Mouse (Mus musculus): Measurements from ENCODE around the gene Mfsd14a. TPM values are rescaled to one million over a fixed set of nuclear protein-coding genes. Genes with fewer than 3 reads are reported as not detected.
"Not testable (repeated sequence)": the region's sequence is repeated elsewhere in the genome, so short reads cannot be mapped to it uniquely, and the experiment has no call there.

Mfsd14a gene
- polyA plus RNA-seq, 1 experiment from 2014 or later: 80.8 TPM

DNA sequence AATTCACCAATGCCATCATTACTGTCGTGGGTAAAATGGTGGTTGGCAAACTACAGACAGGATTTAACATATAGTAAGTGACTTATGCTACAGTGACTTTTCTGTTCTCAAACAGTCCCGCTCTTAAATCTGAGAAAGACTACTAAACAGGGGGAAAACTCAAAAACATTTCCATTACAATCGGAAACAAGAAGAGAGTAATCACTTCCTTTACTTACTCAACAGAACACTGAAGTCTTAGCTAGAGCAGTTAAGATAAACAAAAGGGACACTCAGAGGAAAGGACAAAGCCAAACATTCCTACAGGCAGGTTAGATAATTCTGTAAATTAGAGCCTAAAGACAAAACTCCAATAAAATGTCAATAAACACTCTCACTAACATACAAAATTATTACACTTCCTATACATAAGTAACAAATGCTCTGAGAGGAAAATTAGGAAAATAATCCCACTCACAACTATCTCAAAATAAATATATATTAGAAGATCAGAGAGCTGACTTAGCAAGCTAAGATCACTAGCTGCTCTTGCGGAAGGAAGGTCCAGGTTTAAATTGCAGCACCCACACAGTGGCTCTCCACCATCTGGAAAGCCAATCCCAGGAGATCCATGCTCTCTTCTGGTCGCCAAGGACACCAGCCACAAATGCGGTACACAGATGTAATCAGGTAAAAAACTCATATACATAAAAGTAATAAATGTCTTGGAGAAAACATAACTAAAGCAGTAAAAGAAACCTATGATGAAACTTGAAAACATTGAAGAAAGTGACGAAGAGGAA is 6.1 kb downstream of the Mfsd14a start:
- Histone ChIP-seq H3K9me3 (replicated peaks; ENCODE audit: control insufficient read depth, low read length) (no peaks in the 10 kb centered on the region), H3K27me3 (replicated peaks; ENCODE audit: control insufficient read depth, insufficient read depth, low read length) (no peaks in the 10 kb centered on the region), H3K4me1 (ENCODE audit: control insufficient read depth, insufficient read depth, low read length) (peaks cover 22% of the 10 kb centered on the region), H3K9ac (ENCODE audit: low read length) (no peak overlapping the region), H3K27ac (ENCODE audit: low read depth, low read length) (no peak overlapping the region), H3K36me3 (ENCODE audit: control insufficient read depth, insufficient read depth, low read length) (no peaks in the 10 kb centered on the region), H3K4me3 (ENCODE audit: low read depth, low read length) (no peak overlapping the region), H3K4me2 (ENCODE audit: low read length) (no peak overlapping the region)
- ATAC-seq (no peak), DNase-seq (ENCODE audit: low spot score) (no peak)
- 86% methylated on average over 7 of the region's 7 CpGs for WGBS

GRCm38 (mm10) chr3:116654051-116654450 is 8.4 kb downstream of the Mfsd14a start:
- not testable (repeated sequence) for H3K4me3 ChIP-seq (ENCODE audit: low read depth, low read length); H3K4me2 ChIP-seq (ENCODE audit: low read length); ATAC-seq; H3K27me3 ChIP-seq (replicated peaks; ENCODE audit: control insufficient read depth, insufficient read depth, low read length); DNase-seq (ENCODE audit: low spot score); H3K9ac ChIP-seq (ENCODE audit: low read length); H3K27ac ChIP-seq (ENCODE audit: low read depth, low read length); H3K36me3 ChIP-seq (ENCODE audit: control insufficient read depth, insufficient read depth, low read length); H3K4me1 ChIP-seq (ENCODE audit: control insufficient read depth, insufficient read depth, low read length); H3K9me3 ChIP-seq (replicated peaks; ENCODE audit: control insufficient read depth, low read length)
- WGBS: 95% methylated on average over 10 of the region's 11 CpGs

DNA sequence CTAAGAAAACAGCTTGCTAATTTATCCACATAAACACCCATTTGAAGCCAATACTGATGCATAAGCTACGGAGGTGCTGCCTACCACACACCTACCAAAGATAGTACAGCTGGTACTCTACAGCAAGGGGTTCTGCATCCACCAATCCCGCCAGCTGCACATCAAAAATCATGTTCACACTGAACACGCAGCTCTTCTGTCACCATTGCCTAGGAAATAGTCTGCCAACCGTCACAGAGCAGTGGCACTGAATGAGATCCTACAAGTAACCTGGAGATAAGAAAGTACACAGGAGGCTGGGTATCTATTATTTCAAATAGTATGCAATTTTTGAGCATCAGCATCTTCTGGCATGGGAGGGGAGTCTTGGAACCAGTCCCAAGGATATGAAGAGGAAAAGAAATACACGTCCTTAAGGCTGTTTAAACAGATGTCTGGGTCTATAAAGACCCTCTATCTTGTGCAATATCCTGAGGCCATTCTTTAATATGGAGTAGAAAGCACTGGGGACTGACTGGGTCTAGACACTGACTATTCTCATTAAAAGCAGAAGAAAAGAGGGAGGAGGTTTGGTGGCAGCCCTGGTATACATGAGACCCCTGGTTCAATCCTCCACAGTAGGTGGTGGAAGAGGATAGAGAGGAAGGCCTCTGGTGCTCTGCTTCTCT is 9.1 kb downstream of the Mfsd14a start:
- ATAC-seq: no peak
- Histone ChIP-seq H3K9ac (ENCODE audit: low read length) (no peak overlapping the region), H3K4me3 (ENCODE audit: low read depth, low read length) (no peak overlapping the region), H3K9me3 (replicated peaks; ENCODE audit: control insufficient read depth, low read length) (no peaks in the 10 kb centered on the region), H3K36me3 (ENCODE audit: control insufficient read depth, insufficient read depth, low read length) (peaks cover 3% of the 10 kb centered on the region; the same call in 1 of the 2 replicates), H3K4me1 (ENCODE audit: control insufficient read depth, insufficient read depth, low read length) (peaks cover 5% of the 10 kb centered on the region; the same call in 1 of the 2 replicates), H3K4me2 (ENCODE audit: low read length) (no peak overlapping the region), H3K27ac (ENCODE audit: low read depth, low read length) (no peak overlapping the region), H3K27me3 (replicated peaks; ENCODE audit: control insufficient read depth, insufficient read depth, low read length) (no peaks in the 10 kb centered on the region)
- 69% methylated on average over 5 of the region's 5 CpGs for whole genome bisulfite sequencing
- no peak for DNase-seq (ENCODE audit: low spot score)

DNA sequence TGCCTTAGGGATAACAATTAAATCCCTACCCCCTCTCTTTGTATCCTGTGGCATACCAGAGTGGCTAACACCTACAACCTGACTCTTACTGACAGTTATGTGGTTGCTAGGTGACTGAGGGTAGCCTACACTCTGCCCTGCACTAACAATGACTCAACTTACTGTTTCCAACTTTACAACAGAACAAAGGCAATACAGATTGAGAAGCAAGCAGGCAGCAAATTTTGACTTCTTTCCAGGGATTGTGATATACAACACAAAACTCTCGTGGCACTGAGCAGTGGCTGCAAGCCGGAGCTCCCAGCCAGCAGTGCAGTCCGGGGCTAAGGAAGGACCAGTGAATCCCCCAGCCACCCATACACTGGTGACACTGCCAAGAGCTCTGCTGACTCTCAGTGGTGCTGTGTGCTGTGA is 10.4 kb downstream of the Mfsd14a start:
- peaks cover 7% of the 10 kb centered on the region for H3K36me3 ChIP-seq (ENCODE audit: control insufficient read depth, insufficient read depth, low read length)
- DNase-seq (ENCODE audit: low spot score) (peak; percentile 23), ATAC-seq (peak; percentile 58)
- no peak overlapping the region for H3K9ac ChIP-seq (ENCODE audit: low read length)
- H3K4me2 ChIP-seq (ENCODE audit: low read length): no peak overlapping the region
- 57% methylated on average over 3 of the region's 3 CpGs for WGBS
- peaks cover 5% of the 10 kb centered on the region; the same call in 1 of the 2 replicates for H3K4me1 ChIP-seq (ENCODE audit: control insufficient read depth, insufficient read depth, low read length)
- H3K9me3 ChIP-seq (replicated peaks; ENCODE audit: control insufficient read depth, low read length): no peaks in the 10 kb centered on the region
- H3K4me3 ChIP-seq (ENCODE audit: low read depth, low read length): no peak overlapping the region
- no peaks in the 10 kb centered on the region for H3K27me3 ChIP-seq (replicated peaks; ENCODE audit: control insufficient read depth, insufficient read depth, low read length)
- H3K27ac ChIP-seq (ENCODE audit: low read depth, low read length): no peak overlapping the region

- no peak for ATAC-seq
- Histone ChIP-seq H3K4me1 (ENCODE audit: control insufficient read depth, insufficient read depth, low read length) (peaks cover 5% of the 10 kb centered on the region; the same call in 1 of the 2 replicates), H3K4me3 (ENCODE audit: low read depth, low read length) (no peak overlapping the region), H3K27ac (ENCODE audit: low read depth, low read length) (no peak overlapping the region), H3K27me3 (replicated peaks; ENCODE audit: control insufficient read depth, insufficient read depth, low read length) (no peaks in the 10 kb centered on the region), H3K36me3 (ENCODE audit: control insufficient read depth, insufficient read depth, low read length) (peaks cover 18% of the 10 kb centered on the region), H3K4me2 (ENCODE audit: low read length) (no peak overlapping the region), H3K9me3 (replicated peaks; ENCODE audit: control insufficient read depth, low read length) (no peaks in the 10 kb centered on the region), H3K9ac (ENCODE audit: low read length) (no peak overlapping the region)
- no peak for DNase-seq (ENCODE audit: low spot score)
- WGBS: 96% methylated on average over 9 of the region's 9 CpGs
Measured at GRCm38 (mm10) chr3:116650698-116651097, 11.8 kb downstream of the Mfsd14a start.

DNA sequence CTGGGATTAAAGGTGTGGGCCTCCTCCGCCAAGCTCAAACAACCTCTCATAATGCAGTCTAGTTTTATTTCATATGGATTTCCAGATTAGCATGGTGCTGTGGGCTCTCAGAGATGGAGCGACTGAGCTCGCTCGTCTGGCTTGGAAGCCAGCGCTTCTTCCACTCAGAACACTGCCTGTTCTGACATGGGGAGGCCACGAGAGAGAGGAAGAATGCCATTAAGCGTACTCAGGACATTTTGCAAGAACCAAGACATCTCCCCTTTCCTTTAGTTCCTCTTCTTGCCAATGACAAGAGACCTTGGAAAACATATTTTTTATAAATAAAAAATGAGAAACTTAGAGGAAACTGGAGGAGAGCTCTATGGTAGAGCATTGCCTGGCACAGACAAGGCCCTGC is 13.7 kb downstream of the Mfsd14a start:
- ATAC-seq: no peak
- 96% methylated on average over 7 of the region's 7 CpGs for WGBS

DNA sequence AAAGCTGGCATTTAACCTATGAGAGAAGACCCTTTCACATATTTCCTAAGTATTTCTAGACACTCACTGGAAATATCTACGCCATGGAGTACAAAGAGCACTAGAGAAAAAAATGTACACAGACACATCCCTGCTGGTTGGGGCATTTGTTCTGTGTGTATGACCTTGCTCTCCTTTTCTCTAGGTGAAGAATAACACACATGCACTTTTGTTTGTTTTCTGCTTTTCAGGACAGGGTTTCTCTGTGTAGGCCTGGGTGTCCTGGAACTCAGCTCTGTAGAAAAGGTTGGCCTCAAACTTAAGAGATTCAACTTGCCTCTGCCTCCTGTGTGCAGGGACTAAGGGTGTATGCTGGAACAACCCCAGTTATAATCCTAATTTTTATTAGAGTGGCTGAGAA is 16.1 kb downstream of the Mfsd14a start:
- Histone ChIP-seq H3K27ac (ENCODE audit: low read depth, low read length) (no peak overlapping the region), H3K9ac (ENCODE audit: low read length) (no peak overlapping the region), H3K27me3 (replicated peaks; ENCODE audit: control insufficient read depth, insufficient read depth, low read length) (no peaks in the 10 kb centered on the region), H3K4me3 (ENCODE audit: low read depth, low read length) (no peak overlapping the region), H3K4me1 (ENCODE audit: control insufficient read depth, insufficient read depth, low read length) (no peaks in the 10 kb centered on the region), H3K36me3 (ENCODE audit: control insufficient read depth, insufficient read depth, low read length) (peaks cover 54% of the 10 kb centered on the region), H3K9me3 (replicated peaks; ENCODE audit: control insufficient read depth, low read length) (no peaks in the 10 kb centered on the region), H3K4me2 (ENCODE audit: low read length) (no peak overlapping the region)
- WGBS: 96% methylated on average over 1 of the region's 1 CpGs
- DNase-seq (ENCODE audit: low spot score) (no peak), ATAC-seq (no peak)

More for the DNA sequence above, 13.7 kb downstream of the Mfsd14a start:
- H3K27me3 ChIP-seq (replicated peaks; ENCODE audit: control insufficient read depth, insufficient read depth, low read length): no peaks in the 10 kb centered on the region
- H3K36me3 ChIP-seq (ENCODE audit: control insufficient read depth, insufficient read depth, low read length): peaks cover 34% of the 10 kb centered on the region
- no peak overlapping the region for H3K4me2 ChIP-seq (ENCODE audit: low read length)
- no peak overlapping the region for H3K9ac ChIP-seq (ENCODE audit: low read length)
- H3K4me1 ChIP-seq (ENCODE audit: control insufficient read depth, insufficient read depth, low read length): peaks cover 5% of the 10 kb centered on the region; the same call in 1 of the 2 replicates
- DNase-seq (ENCODE audit: low spot score): no peak
- H3K4me3 ChIP-seq (ENCODE audit: low read depth, low read length): no peak overlapping the region
- H3K9me3 ChIP-seq (replicated peaks; ENCODE audit: control insufficient read depth, low read length): no peaks in the 10 kb centered on the region
- no peak overlapping the region for H3K27ac ChIP-seq (ENCODE audit: low read depth, low read length)

- Histone ChIP-seq H3K36me3 (ENCODE audit: control insufficient read depth, insufficient read depth, low read length) (peaks cover 84% of the 10 kb centered on the region), H3K9me3 (replicated peaks; ENCODE audit: control insufficient read depth, low read length) (no peaks in the 10 kb centered on the region), H3K27me3 (replicated peaks; ENCODE audit: control insufficient read depth, insufficient read depth, low read length) (no peaks in the 10 kb centered on the region), H3K9ac (ENCODE audit: low read length) (no peak overlapping the region), H3K27ac (ENCODE audit: low read depth, low read length) (no peak overlapping the region), H3K4me3 (ENCODE audit: low read depth, low read length) (no peak overlapping the region), H3K4me1 (ENCODE audit: control insufficient read depth, insufficient read depth, low read length) (no peaks in the 10 kb centered on the region), H3K4me2 (ENCODE audit: low read length) (no peak overlapping the region)
- ATAC-seq (no peak), DNase-seq (ENCODE audit: low spot score) (no peak)
- 92% methylated on average over 2 of the region's 2 CpGs for WGBS
Measured at GRCm38 (mm10) chr3:116642373-116642772, 20.1 kb downstream of the Mfsd14a start.

- DNase-seq (ENCODE audit: low spot score) (no peak), ATAC-seq (no peak)
- no peak overlapping the region for H3K4me3 ChIP-seq (ENCODE audit: low read depth, low read length)
- H3K4me1 ChIP-seq (ENCODE audit: control insufficient read depth, insufficient read depth, low read length): no peaks in the 10 kb centered on the region
- H3K4me2 ChIP-seq (ENCODE audit: low read length): no peak overlapping the region
- 95% methylated on average over 6 of the region's 6 CpGs for WGBS
- H3K9me3 ChIP-seq (replicated peaks; ENCODE audit: control insufficient read depth, low read length): no peaks in the 10 kb centered on the region
- no peak overlapping the region for H3K9ac ChIP-seq (ENCODE audit: low read length)
- peaks cover 86% of the 10 kb centered on the region for H3K36me3 ChIP-seq (ENCODE audit: control insufficient read depth, insufficient read depth, low read length)
- no peak overlapping the region for H3K27ac ChIP-seq (ENCODE audit: low read depth, low read length)
- no peaks in the 10 kb centered on the region for H3K27me3 ChIP-seq (replicated peaks; ENCODE audit: control insufficient read depth, insufficient read depth, low read length)
Measured at GRCm38 (mm10) chr3:116641811-116642371, 20.6 kb downstream of the Mfsd14a start.

Data from forebrain, embryonic 14.5 days (tissue).